Mouse (Mus musculus): ENCODE results near the gene Acer2.
"Not testable (repeated sequence)": the region's sequence is repeated elsewhere in the genome, so short reads cannot be mapped to it uniquely, and the experiment has no call there.

Gene Acer2

DNA sequence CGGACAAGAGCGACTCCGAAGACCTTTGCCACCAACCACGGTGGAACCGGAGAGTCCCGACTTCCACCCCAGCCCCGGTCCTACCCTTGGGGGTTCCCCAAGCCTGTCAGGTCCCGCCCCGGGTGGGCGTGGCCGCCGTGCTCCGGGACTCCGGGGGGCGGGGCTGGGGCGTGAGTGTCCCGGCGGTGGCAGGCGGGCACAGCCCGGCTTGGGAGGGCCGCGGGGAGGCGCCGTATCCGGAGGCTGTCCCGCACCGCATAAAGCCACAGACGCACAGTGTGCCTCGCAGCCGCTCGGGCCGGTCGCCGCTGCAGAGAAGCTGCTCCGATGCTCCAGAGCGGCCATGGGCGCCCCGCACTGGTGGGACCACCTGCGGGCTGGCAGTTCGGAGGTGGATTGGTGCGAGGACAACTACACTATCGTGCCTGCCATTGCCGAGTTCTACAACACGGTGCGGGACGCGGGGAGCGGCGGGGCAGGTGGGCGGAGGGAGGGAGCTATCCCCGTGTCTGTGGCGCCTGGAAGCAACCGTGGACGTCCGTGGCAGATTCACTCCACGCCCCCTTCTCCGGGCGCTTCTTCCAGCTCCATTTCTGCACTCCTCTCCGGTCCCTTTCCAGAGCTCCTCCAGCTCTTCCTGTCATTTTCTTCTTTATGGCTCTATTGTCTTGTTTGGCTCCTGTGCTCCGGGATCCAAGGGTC, at the start of gene Acer2:
Gene Acer2 (plus strand): TSS at position 251 of the 702 bp plus-strand sequence.
- DNase-seq (ENCODE audit: low spot score in 2 of 2) = peak; percentile 55 to 57

DNA sequence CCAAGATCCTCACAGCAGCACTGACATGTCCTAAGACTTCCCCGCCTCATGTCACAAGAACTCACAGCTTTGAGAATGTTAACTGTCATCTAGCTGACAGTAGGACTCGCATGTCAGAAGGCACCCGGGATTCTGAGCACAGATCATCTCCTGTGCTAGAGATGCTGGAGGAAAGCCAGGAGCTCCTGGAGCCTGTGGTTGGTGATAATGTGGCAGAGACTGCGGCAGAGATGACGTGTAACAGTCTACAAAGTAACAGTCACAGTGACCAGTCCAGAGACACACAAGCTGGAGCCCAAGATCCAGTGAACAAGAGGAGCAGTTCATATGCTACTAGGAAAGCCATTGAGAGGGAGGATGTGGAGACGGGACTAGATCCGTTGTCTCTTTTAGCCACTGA, 49.1 kb upstream of the Acer2 start:
- DNase-seq (ENCODE audit: low spot score in 2 of 2) = no peak

DNA sequence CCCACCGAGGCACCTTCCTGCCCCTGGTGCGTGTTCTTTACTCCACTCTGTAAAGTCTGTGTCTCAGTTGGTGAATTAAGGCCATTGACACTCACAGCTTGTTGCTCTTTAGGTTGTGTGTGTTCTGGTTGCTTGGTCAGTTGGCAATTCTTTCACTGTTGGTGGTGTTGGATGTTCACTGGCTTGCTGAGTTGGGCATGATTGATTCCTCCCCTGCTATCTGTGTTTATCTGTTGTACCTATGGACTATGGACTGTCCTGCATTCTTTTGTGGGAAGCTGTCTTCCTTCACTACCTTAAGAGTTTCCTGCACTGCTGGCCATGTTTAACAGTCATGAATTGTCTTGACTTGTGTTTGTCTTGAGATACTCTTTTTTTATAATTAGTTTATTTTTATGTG, 42.3 kb upstream of the Acer2 start:
- no peak for DNase-seq (ENCODE audit: low spot score in 2 of 2)

DNA sequence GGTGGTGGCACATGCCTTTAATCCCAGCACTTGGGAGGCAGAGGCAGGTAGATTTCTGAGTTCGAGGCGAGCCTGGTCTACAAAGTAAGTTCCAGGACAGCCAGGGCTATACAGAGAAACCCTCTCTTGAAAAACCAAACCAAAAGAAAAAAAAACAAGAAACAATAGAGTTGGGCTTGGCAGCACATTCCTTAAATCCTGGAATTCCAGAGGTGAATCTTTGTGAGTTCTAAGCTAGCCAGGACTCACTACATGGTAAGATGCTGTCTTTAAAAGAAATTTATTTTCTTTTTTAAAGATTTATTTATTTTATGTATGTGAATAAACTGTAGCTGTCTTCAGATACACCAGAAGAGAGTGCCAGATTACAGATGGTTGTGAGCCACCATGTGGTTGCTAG, 33.1 kb upstream of the Acer2 start:
- DNase-seq (ENCODE audit: low spot score in 2 of 2) = not testable (repeated sequence)

DNA sequence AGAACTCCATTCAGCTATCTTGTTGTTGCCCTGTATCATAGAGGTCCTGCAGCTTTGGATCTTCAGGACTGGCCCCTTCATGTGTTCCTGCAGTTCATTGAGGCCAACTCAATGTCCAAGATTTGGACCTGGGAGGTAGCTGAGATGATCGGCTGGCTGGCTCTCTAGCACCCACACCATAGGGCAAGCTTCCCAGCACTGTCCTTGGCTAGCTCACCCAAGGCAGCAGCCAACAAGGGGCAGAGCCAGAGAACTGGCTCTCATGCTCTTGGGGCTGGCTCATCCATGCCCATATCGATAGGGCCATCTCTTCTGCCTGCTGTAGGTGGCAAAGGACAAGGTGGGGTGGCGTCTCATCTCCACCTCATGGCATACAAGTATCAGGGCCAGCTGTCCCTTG, 28.8 kb upstream of the Acer2 start:
- no peak for DNase-seq (ENCODE audit: low spot score in 2 of 2)

DNA sequence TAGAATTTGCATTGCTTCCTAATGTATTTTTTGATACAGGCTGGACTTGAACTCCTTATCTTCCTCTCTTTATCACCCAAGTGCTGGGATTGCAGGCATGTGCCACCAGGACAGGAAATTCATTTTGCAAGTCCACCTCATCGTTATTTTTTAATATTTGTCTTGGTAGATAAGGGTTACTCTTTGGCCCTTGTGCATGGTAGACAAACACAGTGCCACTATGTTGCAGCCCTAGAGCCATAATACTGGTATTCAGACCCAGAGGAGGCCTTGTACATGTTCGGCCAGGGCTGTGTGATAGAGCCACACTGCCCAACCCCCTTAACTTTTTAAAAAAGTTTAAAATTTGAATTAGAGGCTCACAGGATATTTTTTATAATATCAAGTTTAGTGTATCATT, 26.9 kb upstream of the Acer2 start:
- DNase-seq (ENCODE audit: low spot score in 2 of 2) = no peak

DNA sequence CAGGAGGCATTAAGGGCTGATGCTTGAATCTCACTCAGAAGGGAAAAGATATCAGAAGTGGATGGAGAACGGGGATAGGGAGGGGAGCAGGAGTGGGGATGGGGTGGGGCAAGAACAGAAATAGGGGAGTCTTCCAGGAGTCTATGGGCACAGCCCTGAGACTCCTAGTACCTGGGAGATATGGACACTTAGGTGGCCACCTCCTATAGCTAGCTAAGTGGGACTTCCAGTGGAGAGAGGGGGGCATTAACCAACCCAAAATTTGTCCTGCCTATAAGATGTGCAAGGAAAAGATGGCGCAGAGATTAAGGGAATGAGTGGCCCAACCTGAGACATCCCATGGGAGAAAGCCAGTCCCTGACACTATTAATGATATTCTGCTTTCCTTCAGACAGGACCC, 22.9 kb upstream of the Acer2 start:
- no peak for DNase-seq (ENCODE audit: low spot score in 2 of 2)

DNA sequence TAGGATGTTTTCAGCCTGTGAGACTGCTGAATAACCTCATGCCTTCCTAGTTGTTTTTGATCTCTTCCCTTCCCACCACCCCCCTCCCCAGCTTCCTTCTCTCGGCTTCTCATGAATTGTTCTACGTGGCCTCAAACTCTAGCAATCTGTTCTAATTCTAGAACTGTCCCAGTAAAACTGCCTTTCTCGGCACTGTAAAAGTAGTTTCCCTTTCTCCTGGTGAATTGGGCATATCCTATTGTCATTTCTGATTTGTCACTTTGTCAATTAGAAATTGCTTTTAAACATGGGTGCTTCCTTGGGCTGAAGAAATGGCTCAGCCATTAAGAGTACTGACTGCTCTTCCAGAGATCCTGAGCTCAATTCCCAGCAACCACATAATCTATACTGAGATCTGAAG, 22.2 kb upstream of the Acer2 start:
- no peak for DNase-seq (ENCODE audit: low spot score in 2 of 2)

DNA sequence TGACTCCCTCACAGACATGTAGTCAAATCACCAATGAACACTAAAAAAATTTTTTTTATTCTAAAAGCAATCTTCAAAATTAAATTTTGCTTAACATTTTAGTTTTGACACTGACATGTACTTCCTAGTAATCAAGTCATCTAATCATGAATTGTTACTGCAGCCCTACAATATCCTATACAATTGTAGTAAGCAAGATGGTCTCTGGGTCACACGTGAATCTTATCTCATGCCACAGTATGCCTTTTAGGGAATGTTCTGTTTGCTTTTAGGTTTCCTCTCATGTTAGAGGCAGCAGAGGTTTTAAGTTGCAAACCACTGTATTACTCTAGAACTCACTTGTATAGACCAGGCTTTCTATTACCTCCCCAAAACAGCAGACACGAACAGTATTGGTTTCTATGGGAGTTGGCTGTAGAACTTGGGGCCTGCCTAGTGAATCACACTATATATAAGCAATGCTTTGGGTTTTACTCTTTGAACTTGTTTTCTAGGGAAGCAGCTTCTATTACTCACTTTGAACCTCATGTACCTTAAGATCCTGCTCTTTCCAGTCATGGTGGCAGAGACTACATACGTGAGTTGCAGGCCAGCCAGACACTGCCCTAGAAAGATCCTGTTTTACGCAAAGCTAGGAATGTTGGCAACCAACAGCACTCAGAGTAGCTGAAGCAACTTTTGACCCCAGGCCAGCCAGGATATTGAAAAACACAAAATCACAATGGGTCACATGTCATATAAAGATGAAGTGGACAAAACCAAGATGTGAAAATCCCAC, 21.2 kb upstream of the Acer2 start:
- DNase-seq (ENCODE audit: low spot score in 2 of 2) = no peak

DNA sequence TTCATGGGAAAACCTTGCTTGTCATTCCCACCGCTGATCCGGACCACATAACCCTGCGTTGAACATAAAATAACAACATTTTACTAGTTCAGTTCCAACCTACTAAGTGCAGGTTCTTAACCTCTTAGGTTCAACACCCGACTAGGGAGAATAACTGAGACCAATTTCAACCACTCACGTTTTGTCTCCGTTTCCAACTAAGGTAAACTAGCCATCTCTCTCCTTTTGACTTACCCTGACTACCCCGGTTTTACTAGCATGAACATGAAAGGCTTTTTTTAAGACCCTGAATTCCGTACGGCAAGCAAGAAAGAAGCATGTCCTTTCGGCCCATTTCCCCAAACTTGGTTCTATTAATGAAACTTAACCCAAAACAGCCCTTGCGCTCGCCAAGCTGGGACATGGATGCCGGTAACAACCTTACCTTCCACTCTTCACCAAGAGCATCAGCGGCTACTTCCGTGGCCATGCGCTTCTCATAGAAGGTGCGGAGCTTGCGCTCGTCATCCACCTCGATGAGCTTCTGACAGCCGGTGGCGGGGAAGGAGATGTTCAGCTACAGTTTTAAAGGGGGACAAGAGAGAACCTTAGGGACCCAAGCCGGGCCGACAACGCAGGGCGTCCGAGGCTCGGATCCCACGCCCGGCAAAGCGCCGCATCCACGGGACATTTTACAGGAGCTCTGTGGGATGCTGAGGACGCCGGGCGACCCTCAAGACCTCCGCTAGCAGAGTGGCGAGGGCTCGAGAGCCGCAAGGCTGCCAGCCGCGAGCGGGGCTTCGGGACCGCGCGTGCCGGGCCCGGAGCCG, 17.7 kb upstream of the Acer2 start:
- no peak for DNase-seq (ENCODE audit: low spot score in 2 of 2)

DNA sequence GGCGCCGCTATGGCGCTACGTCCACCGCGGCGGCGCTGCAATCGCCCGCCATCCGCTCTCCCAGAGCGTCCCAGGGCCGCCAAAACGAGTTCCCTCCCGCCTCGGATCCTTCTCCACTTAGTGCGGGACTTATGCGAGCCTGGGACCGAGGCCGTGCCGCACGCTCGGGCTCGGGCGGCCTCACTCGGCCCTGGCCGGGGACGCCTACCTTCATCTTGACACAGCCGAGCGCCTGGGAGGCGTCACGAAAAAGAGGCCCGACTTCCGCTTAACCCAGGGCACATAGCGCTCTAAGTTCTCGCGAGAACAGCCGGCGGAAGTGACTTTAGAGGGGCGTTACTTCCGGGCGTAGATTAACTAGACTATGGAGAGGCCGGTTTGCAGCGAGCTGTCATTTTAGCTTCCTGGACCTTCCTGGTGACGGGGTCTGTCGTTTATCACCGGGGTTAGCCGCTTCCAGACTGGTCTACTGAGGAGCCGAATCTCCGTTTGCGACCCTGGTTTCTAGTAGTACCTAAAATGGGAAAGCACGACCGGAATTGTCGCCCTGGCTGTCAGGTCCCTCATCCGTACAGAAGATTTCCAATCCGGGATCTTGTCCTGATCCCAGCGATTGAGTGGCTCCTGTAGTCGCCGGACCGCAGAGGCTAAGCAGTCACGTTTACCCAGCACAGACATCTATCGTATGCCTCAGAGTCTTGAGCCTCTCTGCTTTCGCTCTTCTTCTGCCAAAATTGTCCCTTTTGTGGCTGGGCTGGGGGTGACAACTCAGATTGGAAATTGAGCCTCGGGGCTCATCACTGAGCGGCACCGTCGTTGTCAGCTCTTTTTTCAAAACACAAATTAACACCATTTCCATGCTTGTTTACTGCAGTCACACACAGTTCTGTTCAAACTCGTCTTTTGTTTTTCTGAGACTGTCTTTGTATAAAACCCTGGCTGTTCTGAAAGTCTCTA, 16.8 kb upstream of the Acer2 start, which contains the start of gene Rps6:
Gene Rps6 (minus strand): TSS at position 300 of the 957 bp plus-strand sequence.
- DNase-seq (ENCODE audit: low spot score in 2 of 2) = peak; percentile 94 to 96

DNA sequence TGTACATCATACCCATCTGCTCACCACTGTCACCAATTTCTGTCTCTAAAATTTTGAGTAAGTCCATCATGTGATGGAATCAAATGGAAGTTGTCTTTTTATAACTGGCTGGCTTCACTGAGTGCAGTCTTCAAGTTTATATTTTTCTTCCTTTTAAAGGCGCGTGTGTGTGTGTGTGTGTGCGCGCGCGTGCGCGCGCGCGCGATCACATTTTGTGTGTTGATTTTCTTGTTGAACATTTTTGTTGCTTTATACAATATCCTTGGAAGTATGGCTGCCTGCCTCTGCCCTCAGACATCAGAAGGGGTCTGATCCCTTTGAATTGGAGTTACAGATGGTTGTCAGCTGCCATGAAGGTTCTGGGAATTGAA, 16.1 kb upstream of the Acer2 start:
- no peak for DNase-seq (ENCODE audit: low spot score in 2 of 2)

DNA sequence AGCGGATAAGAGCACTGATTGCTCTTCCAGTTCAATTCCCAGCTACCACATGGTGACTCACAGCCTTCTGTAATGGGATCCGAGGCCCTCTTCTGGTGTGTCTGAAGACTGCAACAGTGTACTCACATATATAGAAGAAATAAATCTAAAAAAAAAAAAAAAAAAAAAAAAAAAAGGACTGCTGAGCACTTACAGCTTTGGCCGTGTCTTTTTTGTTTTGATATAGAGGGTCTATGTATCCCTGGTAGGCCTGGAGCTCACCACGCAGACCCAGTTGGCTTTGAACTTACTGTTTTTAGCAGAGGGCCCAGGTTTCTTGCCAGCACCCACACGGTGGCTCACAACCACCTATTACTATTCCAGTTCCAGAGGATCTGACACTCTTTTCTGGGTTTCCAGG, 10.1 kb upstream of the Acer2 start:
- no peak for DNase-seq (ENCODE audit: low spot score in 2 of 2)

DNA sequence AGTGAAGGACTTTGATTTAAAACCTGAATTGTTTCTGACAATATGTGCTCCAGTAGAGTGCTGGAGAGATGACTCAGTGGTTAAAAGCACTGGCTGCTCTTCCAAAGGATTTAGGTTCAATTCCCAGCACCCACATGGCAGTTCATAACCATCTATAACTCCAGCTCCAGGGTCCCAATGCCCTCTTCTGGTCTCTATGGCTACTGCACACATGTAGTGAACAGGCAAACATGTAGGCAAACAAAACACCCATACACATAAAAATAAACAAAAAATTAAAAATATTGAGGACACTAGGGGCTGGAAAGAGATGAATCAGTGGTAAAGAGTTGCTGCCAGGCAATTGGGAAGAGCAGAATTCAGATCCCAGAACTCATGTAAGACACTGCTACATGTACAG, 2.2 kb upstream of the Acer2 start:
- no peak for DNase-seq (ENCODE audit: low spot score in 2 of 2)

DNA sequence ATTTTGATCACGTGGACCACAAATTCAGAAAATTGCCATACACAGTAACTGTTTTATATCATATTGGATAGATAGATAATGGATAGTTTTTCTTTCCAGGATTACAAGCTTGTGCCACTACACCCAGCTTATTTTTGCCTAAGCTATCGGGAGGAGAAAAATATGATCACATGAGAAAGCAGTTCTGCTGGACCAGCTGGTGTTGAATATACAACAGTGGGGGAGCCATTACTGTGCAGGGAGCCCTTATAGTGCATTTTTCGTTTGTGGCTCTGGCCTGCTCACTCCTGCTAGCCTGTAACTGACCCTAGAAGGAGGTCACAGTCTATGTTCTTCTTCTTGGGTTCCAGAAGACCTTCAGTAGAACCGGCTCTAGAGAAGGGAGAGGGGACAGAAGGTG, 1.1 kb upstream of the Acer2 start:
- DNase-seq (ENCODE audit: low spot score in 2 of 2) = no peak

DNA sequence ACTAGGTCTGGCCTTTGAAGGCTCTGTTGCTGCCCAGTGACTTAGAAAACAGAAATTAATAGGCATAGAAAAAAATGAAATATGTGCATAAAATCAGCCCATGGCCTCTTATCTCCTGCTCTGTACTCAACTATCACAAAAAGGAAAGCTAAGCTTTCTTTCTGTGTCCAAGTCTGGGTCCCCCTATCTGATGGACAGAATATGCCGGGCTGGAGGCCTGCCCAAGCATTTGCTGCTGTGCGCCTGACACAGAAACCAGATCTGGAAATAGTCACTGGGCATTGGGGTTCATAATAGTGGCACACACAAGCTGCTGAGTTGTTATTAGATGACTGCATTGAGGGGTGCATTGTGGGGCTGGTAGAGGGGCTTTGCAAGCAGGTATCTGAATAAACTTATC, 5.3 kb downstream of the Acer2 start:
- no peak for DNase-seq (ENCODE audit: low spot score in 2 of 2)

DNA sequence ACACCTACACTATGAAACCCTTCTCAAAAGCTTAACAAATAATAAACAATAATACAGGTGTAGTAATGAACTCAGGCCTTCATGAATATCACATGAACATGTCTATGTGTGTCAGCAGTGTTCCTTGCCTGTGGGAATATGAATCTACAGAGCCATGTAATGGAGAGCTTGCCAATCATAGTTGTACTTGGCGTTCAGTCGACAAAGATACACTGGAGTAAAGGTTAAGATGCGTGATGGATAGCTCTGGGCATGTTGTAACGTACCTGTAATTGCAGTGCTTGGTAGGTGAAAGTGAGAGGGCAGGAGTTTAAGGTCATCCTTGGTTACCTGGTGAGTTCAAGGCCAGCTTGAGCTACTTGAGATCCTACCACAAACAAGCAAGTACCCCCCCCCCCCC, 7.0 kb downstream of the Acer2 start:
- DNase-seq (ENCODE audit: low spot score in 2 of 2) = no peak

DNA sequence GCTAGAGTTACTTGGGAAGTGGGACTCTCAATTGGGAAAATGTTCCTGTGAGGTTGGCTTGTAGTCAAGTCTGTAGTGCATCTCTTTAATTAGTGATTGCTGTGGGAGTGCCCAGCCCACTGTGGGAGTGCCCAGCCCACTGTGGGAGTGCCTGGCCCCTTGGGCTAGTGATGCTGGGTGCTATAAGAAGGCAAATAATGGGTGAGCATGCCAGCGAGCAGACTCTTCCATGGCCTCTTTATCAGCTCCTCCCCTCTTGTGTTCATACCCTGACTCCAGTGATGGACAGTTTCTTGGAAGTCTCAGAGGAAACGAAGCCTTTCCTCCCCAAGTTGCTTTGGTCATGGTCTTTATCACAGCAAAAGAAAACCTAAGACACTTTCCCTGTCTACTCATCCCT, 8.2 kb downstream of the Acer2 start:
- no peak for DNase-seq (ENCODE audit: low spot score in 2 of 2)

DNA sequence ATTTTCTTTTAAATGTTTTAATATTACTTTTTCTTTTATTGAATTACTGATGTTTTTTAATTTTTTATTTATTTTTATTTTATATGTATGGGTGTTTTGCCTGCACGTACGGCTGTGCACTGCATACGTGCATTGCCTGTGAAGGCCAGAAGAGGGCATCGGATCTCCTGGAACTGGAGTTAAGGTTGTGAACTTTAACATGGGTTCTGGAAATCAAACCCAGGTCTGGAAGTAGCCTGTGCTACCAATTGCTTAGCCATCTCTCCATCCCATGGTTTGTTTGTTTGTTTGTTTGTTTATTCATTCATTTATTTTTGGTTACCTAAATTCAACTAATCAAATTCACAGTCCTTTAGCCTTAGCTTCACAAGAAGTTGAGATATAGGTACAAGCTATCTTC, 10.7 kb downstream of the Acer2 start:
- DNase-seq (ENCODE audit: low spot score in 2 of 2) = no peak

DNA sequence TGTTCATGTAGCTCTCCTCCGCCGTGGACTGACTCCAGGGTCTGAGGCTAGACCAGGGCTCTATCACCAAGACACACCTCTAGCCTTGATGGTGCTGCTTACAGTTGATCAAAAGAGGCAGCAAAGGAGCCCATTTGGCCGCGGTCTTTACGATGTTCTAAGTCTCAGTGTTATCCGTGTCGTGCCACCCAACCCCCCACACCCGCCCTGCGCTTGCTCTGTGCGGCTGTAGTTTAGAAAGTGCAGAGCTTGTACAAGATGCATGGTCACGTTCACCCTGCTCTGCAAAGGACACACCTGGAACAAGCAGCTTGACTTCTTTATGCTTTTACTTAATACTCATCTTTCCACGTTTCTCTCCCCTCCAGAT, 11.6 kb downstream of the Acer2 start:
- no peak for DNase-seq (ENCODE audit: low spot score in 2 of 2)

DNA sequence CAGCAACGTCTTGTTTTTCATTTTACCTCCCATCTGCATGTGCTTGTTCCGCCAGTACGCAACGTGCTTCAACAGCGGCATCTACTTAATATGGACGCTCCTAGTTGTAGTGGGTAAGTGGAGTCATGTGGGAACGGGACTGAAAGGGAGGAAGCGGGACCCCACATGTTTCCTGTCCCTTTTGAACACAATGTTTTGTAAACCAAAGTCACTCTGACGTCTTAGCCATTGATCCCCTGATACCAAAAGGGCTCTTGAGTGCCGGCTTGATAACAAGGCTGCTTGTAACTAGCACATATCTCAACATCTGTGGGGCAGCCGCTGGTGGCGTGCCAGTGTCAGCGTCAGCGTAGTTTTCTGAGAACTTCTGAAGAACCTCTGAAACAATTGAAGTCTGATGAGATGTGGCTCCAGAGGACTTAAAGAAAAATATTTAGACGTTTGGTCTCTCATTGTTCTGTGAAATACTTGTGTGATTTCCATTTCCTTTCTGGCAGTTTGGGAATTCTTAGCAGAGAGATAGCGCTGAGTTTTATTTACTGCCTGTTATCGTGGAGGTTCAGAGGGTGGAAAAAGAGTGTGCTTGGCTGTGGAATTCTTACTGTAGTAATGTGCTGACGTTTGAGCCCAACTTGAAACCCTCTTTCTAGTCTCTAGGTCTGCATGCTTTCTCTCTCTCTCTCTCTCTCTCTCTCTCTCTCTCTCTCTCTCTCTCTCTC, 12.1 kb downstream of the Acer2 start:
- DNase-seq (ENCODE audit: low spot score in 2 of 2) = no peak
